Mouse (Mus musculus) olfactory bulb, adult 2 months (tissue): ENCODE data around the gene Donson.

ENCODE experiments used
- CTCF ChIP-seq: fragments of 200-500 bp; IDR thresholded peaks from 2 replicates; pipeline ENCODE4 v1.5.1; 2012; ENCODE audit warnings: low read depth, mild to moderate bottlenecking, low read length, moderate library complexity; ENCODE audit not compliant: insufficient read depth
- POLR2A ChIP-seq: fragments of 200-500 bp; IDR thresholded peaks from 2 replicates; pipeline ENCODE4 v1.6.1; 2012; ENCODE audit warnings: mild to moderate bottlenecking, low read depth, low read length, moderate library complexity; ENCODE audit not compliant: insufficient read depth

- TF ChIP-seq CTCF = 0 out of 2 replicates have a peak, but pooled peaks have one; percentile 16
- TF ChIP-seq POLR2A = no peak
Measured at GRCm38 (mm10) chr16:91724247-91724646, 35.7 kb upstream of the Donson start.
